Mouse (Mus musculus) myocyte (in vitro differentiated cells): ENCODE results near the gene Cry2.

Source experiments
- CEBPB ChIP-seq: IDR thresholded peaks from 2 replicates; pipeline ENCODE4 v1.6.1; 2011; ENCODE audit warnings: mild to moderate bottlenecking, moderate library complexity; ENCODE audit not compliant: poor library complexity, insufficient read depth, severe bottlenecking
- E2F4 ChIP-seq: IDR thresholded peaks from one replicate; pipeline ENCODE4 v1.6.1; 2011; ENCODE audit warnings: mild to moderate bottlenecking, control low read depth, moderate library complexity; ENCODE audit not compliant: insufficient read depth
- MYOD1 ChIP-seq, 3 experiments: IDR thresholded peaks; one replicate each; pipeline ENCODE4 v1.6.1; 2011; ENCODE audit warnings: control low read depth in 2 of 3, low read depth in 2 of 3, mild to moderate bottlenecking in 2 of 3, moderate library complexity in 1 of 3; ENCODE audit not compliant: insufficient read length in 2 of 3, control insufficient read depth in 1 of 3
- MYOG ChIP-seq, 3 experiments: IDR thresholded peaks; one replicate each; pipeline ENCODE4 v1.6.1; 2011; ENCODE audit warnings: control low read depth in 2 of 3, low read depth in 2 of 3, mild to moderate bottlenecking in 2 of 3; ENCODE audit not compliant: insufficient read length in 2 of 3, control insufficient read depth in 1 of 3, insufficient read depth in 1 of 3
- POLR2A ChIP-seq: IDR thresholded peaks from one replicate; pipeline ENCODE4 v1.6.1; 2011; ENCODE audit warnings: low read depth, mild to moderate bottlenecking, control low read depth, moderate library complexity; ENCODE audit not compliant: insufficient read length
- POLR2AphosphoS2 ChIP-seq: IDR thresholded peaks from one replicate; pipeline ENCODE4 v1.6.1; 2011; ENCODE audit warnings: low read depth, control low read depth; ENCODE audit not compliant: insufficient read length
- SRF ChIP-seq: IDR thresholded peaks from one replicate; pipeline ENCODE4 v1.6.1; 2011; ENCODE audit warnings: low read depth; ENCODE audit not compliant: control insufficient read depth, insufficient read length
- TCF12 ChIP-seq: IDR thresholded peaks from one replicate; pipeline ENCODE4 v1.6.1; 2011; ENCODE audit warnings: mild to moderate bottlenecking, control low read depth; ENCODE audit not compliant: poor library complexity, insufficient read depth, severe bottlenecking
- TCF3 ChIP-seq: IDR thresholded peaks from one replicate; pipeline ENCODE4 v1.6.1; 2011; ENCODE audit warnings: low read depth, control low read depth; ENCODE audit not compliant: insufficient read length
- USF1 ChIP-seq: IDR thresholded peaks from one replicate; pipeline ENCODE4 v1.6.1; 2011; ENCODE audit warnings: low read depth, mild to moderate bottlenecking, control low read depth, moderate library complexity

DNA sequence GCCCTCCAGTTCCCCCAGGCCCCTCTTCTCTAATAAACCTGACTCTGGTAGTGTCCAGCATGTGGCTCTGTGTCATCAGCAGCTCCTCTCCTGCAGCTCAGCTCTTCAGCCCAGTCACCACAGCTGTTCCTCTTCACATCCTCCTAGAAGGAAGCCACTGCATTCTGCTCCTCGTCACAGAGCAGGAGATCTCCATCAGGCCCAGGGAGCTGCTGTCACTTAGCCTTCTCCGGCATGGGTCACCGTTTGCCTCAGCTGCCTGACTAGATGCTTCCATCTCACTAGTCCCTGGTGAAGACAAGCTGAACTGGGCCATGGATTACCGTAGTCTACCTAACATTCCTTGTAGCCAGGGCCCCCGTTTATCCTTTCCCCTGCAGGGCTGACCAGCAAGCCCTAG lies 52.7 kb downstream of the Cry2 start:
- no peak for TF ChIP-seq POLR2A
- TF ChIP-seq MYOD1 (IDR thresholded peaks at IDR 0.05; ENCODE audit: control insufficient read depth in 1 of 3, insufficient read length in 2 of 3, low read depth in 2 of 3) = no peak
- TF ChIP-seq MYOG (IDR thresholded peaks at IDR 0.05; ENCODE audit: control insufficient read depth in 1 of 3, insufficient read depth in 1 of 3, insufficient read length in 2 of 3, low read depth in 2 of 3) = no peak
- TF ChIP-seq USF1 = no peak
- TF ChIP-seq E2F4 = no peak
- TF ChIP-seq POLR2AphosphoS2 = no peak
- no peak for TF ChIP-seq TCF12
- no peak for TF ChIP-seq SRF
- no peak for TF ChIP-seq CEBPB
- TF ChIP-seq TCF3 = no peak
